Mouse (Mus musculus): ENCODE data around the gene Cnga3. TPM values are rescaled to one million over a fixed set of nuclear protein-coding genes. Genes with fewer than 3 reads are reported as not detected.

The Cnga3 gene
- polyA plus RNA-seq, 2 experiments: 0.11 TPM; not detected in 1

DNA sequence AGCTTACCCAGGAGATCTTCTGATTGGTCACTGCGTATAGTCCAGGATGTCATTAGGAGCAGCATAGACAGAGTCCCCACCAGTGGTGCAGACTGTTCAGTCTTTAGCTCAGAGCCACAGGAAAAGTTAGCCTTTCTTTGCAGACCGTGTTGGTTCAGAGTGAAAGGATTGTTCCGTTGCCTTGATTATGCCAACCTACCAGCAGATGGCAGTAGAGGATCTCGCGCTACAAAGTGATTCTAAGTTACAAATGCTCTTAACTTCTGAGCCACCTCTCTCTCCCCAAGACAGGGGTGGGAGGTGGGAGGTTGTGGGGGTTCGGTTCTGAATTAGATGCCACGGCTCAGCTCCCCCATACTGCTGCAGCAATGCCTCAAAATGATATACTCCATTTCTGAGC, 58.2 kb downstream of the Cnga3 start:
- H3K4me1 ChIP-seq (ENCODE audit: control insufficient read depth, insufficient read depth, low read length): no peaks in the 10 kb centered on the region
- ATAC-seq (ENCODE audit: low FRiP score, low read depth) (no peak), DNase-seq (ENCODE audit: low spot score) (peak; percentile 83)
- H3K4me3 ChIP-seq (replicated peaks; ENCODE audit: low read length): no peak overlapping the region
- no peak overlapping the region for H3K4me2 ChIP-seq (replicated peaks; ENCODE audit: low read depth, low read length, severe bottlenecking)
- H3K27ac ChIP-seq (replicated peaks; ENCODE audit: low read depth, low read length): no peak overlapping the region
- no peaks in the 10 kb centered on the region for H3K36me3 ChIP-seq (ENCODE audit: control insufficient read depth, insufficient read depth, low read length)
- no peak for TF ChIP-seq POLR2A (IDR thresholded peaks at IDR 0.05; ENCODE audit: borderline replicate concordance, extremely low read depth, insufficient read depth, insufficient read length)
- H3K9ac ChIP-seq (ENCODE audit: low read depth, low read length, severe bottlenecking): no peak overlapping the region
- no peaks in the 10 kb centered on the region for H3K27me3 ChIP-seq (ENCODE audit: control insufficient read depth, insufficient read depth, low read length)
- 7% methylated on average over 7 of the region's 7 CpGs for WGBS
- no peaks in the 10 kb centered on the region for H3K9me3 ChIP-seq (ENCODE audit: control insufficient read depth, low read length)

DNA sequence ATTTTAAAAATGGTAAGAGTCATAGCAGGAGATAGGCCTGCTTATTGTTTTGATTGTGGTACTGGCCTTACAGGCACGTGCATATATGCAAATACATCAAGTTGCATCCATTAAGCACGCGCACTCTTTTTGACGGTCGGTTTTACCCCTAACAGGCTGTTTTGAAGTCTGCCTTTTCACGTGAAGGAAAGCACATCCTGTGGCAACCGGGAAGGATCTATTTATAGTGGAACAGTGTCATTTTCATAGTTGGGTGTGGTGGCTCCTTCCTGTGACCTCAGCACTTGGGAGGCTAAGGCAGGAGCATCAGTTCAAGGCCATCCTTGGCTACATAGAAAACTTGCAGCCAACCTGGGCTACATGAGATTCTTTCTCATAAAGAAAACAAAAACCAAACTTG, 72.3 kb downstream of the Cnga3 start:
- no peaks in the 10 kb centered on the region for H3K4me1 ChIP-seq (ENCODE audit: control insufficient read depth, insufficient read depth, low read length)
- no peaks in the 10 kb centered on the region for H3K27me3 ChIP-seq (ENCODE audit: control insufficient read depth, insufficient read depth, low read length)
- H3K4me2 ChIP-seq (replicated peaks; ENCODE audit: low read depth, low read length, severe bottlenecking): no peak overlapping the region
- DNase-seq (ENCODE audit: low spot score) (no peak), ATAC-seq (ENCODE audit: low FRiP score, low read depth) (no peak)
- no peak for TF ChIP-seq POLR2A (IDR thresholded peaks at IDR 0.05; ENCODE audit: borderline replicate concordance, extremely low read depth, insufficient read depth, insufficient read length)
- no peak overlapping the region for H3K9ac ChIP-seq (ENCODE audit: low read depth, low read length, severe bottlenecking)
- H3K4me3 ChIP-seq (replicated peaks; ENCODE audit: low read length): no peak overlapping the region
- H3K36me3 ChIP-seq (ENCODE audit: control insufficient read depth, insufficient read depth, low read length): no peaks in the 10 kb centered on the region
- H3K27ac ChIP-seq (replicated peaks; ENCODE audit: low read depth, low read length): no peak overlapping the region
- no peaks in the 10 kb centered on the region for H3K9me3 ChIP-seq (ENCODE audit: control insufficient read depth, low read length)
- WGBS: 79% methylated on average over 7 of the region's 7 CpGs

DNA sequence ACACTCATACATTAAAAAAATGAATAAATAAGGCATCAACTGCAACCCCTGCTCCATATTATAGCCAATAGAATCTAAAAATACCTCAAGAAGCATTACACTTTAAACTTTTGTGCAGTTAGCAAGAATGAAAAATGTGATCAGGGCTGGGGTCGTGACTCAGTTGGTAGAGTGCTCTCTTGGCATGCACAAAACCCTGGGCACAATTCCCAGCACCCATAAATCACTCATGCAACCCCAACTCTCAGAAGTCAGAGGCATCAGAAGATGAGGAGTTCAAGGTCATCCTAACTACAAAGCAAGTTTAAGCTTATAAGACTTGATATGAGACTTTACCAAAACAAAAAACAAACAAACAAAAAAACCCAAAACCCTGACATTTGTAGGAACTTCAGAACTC, 73.5 kb downstream of the Cnga3 start:
- WGBS: 78% methylated on average over 1 of the region's 1 CpGs
- Histone ChIP-seq H3K27me3 (ENCODE audit: control insufficient read depth, insufficient read depth, low read length) (no peaks in the 10 kb centered on the region), H3K9ac (ENCODE audit: low read depth, low read length, severe bottlenecking) (no peak overlapping the region), H3K4me3 (replicated peaks; ENCODE audit: low read length) (no peak overlapping the region), H3K9me3 (ENCODE audit: control insufficient read depth, low read length) (no peaks in the 10 kb centered on the region), H3K27ac (replicated peaks; ENCODE audit: low read depth, low read length) (no peak overlapping the region), H3K4me1 (ENCODE audit: control insufficient read depth, insufficient read depth, low read length) (no peaks in the 10 kb centered on the region), H3K4me2 (replicated peaks; ENCODE audit: low read depth, low read length, severe bottlenecking) (no peak overlapping the region), H3K36me3 (ENCODE audit: control insufficient read depth, insufficient read depth, low read length) (no peaks in the 10 kb centered on the region)
- ATAC-seq (ENCODE audit: low FRiP score, low read depth): no peak
- DNase-seq (ENCODE audit: low spot score): no peak
- no peak for TF ChIP-seq POLR2A (IDR thresholded peaks at IDR 0.05; ENCODE audit: borderline replicate concordance, extremely low read depth, insufficient read depth, insufficient read length)

GRCm38 (mm10) chr1:37288181-37288935, 74.1 kb downstream of the Cnga3 start:
- H3K4me1 ChIP-seq (ENCODE audit: control insufficient read depth, insufficient read depth, low read length): no peaks in the 10 kb centered on the region
- no peaks in the 10 kb centered on the region for H3K36me3 ChIP-seq (ENCODE audit: control insufficient read depth, insufficient read depth, low read length)
- H3K9ac ChIP-seq (ENCODE audit: low read depth, low read length, severe bottlenecking): no peak overlapping the region
- ATAC-seq (ENCODE audit: low FRiP score, low read depth): no peak
- H3K27ac ChIP-seq (replicated peaks; ENCODE audit: low read depth, low read length): no peak overlapping the region
- H3K9me3 ChIP-seq (ENCODE audit: control insufficient read depth, low read length): no peaks in the 10 kb centered on the region
- peak; percentile 13 for DNase-seq (ENCODE audit: low spot score)
- no peaks in the 10 kb centered on the region for H3K27me3 ChIP-seq (ENCODE audit: control insufficient read depth, insufficient read depth, low read length)
- WGBS: 60% methylated on average over 11 of the region's 11 CpGs
- H3K4me3 ChIP-seq (replicated peaks; ENCODE audit: low read length): no peak overlapping the region
- no peak for TF ChIP-seq POLR2A (IDR thresholded peaks at IDR 0.05; ENCODE audit: borderline replicate concordance, extremely low read depth, insufficient read depth, insufficient read length)
- no peak overlapping the region for H3K4me2 ChIP-seq (replicated peaks; ENCODE audit: low read depth, low read length, severe bottlenecking)

DNA sequence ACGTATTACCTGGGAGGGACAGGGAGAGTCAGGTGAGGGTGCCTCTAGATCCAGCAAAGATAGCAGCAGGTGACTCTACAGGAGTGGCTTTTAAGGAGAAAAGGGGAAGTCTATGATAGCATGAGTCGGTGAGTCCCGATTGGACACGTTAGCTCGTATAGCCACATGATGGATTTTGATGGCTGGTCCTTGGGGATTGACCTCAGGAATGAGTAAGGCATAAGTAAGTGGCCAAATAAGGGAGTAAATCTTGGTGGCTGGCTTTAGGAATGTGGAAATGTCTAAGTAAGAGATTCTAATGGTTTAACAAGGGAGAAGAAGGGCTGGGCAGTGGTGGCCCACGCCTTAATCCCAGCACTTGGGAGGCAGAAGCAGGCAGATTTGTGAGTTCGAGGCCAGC, 74.7 kb downstream of the Cnga3 start:
- H3K36me3 ChIP-seq (ENCODE audit: control insufficient read depth, insufficient read depth, low read length): no peaks in the 10 kb centered on the region
- H3K27ac ChIP-seq (replicated peaks; ENCODE audit: low read depth, low read length): no peak overlapping the region
- no peak for TF ChIP-seq POLR2A (IDR thresholded peaks at IDR 0.05; ENCODE audit: borderline replicate concordance, extremely low read depth, insufficient read depth, insufficient read length)
- ATAC-seq (ENCODE audit: low FRiP score, low read depth) (no peak), DNase-seq (ENCODE audit: low spot score) (no peak)
- no peaks in the 10 kb centered on the region for H3K27me3 ChIP-seq (ENCODE audit: control insufficient read depth, insufficient read depth, low read length)
- no peak overlapping the region for H3K9ac ChIP-seq (ENCODE audit: low read depth, low read length, severe bottlenecking)
- no peak overlapping the region for H3K4me3 ChIP-seq (replicated peaks; ENCODE audit: low read length)
- 87% methylated on average over 7 of the region's 7 CpGs for WGBS
- no peaks in the 10 kb centered on the region for H3K4me1 ChIP-seq (ENCODE audit: control insufficient read depth, insufficient read depth, low read length)
- H3K9me3 ChIP-seq (ENCODE audit: control insufficient read depth, low read length): no peaks in the 10 kb centered on the region
- H3K4me2 ChIP-seq (replicated peaks; ENCODE audit: low read depth, low read length, severe bottlenecking): no peak overlapping the region

Data from limb, embryonic 14.5 days (tissue).